Mouse (Mus musculus): ENCODE results near the gene Tnc. TPM values are rescaled to one million over a fixed set of nuclear protein-coding genes. Genes with fewer than 3 reads are reported as not detected.

Tnc gene
- 7.5 and 9.2 TPM in 2 replicates for polyA plus RNA-seq (2015; fragmentation: Nextera tagmentation; extraction: Ambion mirVana)

DNA sequence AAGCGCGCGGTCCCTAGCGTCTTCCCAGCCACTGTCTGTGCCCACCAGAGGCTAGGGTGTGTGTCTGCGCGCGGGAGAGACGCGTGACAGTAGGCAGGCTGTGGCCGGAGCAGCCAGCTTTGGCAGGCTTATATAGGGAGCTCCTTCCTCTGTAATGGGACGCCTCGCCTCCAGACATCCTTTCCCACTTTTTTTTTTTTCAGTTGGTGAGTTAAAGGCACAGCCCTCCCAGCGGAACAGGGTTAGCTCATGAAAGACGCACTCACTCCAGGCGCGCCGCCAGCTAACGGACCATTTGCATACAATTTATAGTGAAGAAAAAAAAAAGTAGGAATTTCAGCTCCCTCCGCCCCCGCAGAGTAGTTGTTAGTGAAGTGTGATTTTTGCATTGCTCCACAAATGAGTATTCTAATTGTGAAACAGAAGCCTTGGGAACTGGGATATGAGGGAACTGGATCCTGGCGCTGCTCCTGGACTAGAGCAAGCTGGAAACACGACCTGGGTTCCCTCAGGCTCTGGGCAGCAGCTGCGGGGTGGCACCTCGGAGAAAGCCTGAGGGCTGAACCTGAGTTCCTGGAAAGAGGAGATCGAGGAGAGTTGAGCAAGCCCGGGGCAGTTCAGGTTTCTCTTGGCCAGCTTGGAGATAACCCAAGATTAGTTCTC lies at the start of gene Tnc:
TSS of gene Tnc (minus strand) at position 185 of the 663 bp plus-strand sequence.
- Histone ChIP-seq H3K27me3 (replicated peaks) (peaks cover 5% of the 10 kb centered on the region), H3K36me3 (no peaks in the 10 kb centered on the region), H3K4me1 (replicated peaks) (0 out of 2 replicates have a peak, but pooled peaks cover 3% of the 10 kb centered on the region), H3K27ac (no peak within 1 kb of the TSS), H3K9ac (no peak within 1 kb of the TSS), H3K4me3 (replicated peaks) (peak within 1 kb of the TSS; percentile 34), H3K4me2 (replicated peaks) (peak within 1 kb of the TSS; percentile 69), H3K9me3 (no peaks in the 10 kb centered on the region)
- WGBS = under 1% methylated on average over 26 of the region's 26 CpGs
- ATAC-seq = peak; percentile 77

- H3K9me3 ChIP-seq = no peaks in the 10 kb centered on the region
- no peak overlapping the region for H3K4me2 ChIP-seq (replicated peaks)
- H3K4me3 ChIP-seq (replicated peaks) = no peak overlapping the region
- H3K4me1 ChIP-seq (replicated peaks) = no peaks in the 10 kb centered on the region
- H3K27ac ChIP-seq = no peak overlapping the region
- ATAC-seq = no peak
- H3K27me3 ChIP-seq (replicated peaks) = no peaks in the 10 kb centered on the region
- H3K36me3 ChIP-seq = no peaks in the 10 kb centered on the region
- WGBS = 77% methylated on average over 5 of the region's 5 CpGs
- H3K9ac ChIP-seq = no peak overlapping the region
Observed at GRCm38 (mm10) chr4:64094221-64094620, 47.4 kb upstream of the Tnc start.

DNA sequence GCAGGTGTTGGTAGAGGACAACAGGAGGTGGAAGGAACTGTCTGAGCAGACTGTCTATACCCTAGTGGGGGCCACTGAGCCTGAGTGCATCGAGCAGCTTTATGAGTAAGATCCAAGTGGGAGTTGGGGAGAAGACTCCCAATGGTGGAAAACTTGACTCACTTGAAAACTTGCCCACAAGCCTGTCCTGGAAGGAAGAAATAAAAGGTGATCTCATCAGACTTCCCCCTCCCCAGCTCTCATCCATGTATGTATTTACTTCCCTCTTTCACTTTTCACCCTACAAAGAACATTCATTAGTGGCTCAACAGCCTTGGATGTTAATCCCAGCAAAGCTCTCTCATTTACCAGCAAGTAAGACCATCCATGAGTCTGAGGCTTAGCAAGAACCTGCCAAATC lies 46.0 kb upstream of the Tnc start:
- no peaks in the 10 kb centered on the region for H3K9me3 ChIP-seq
- no peak overlapping the region for H3K4me3 ChIP-seq (replicated peaks)
- no peak overlapping the region for H3K9ac ChIP-seq
- H3K36me3 ChIP-seq = no peaks in the 10 kb centered on the region
- H3K4me1 ChIP-seq (replicated peaks) = no peaks in the 10 kb centered on the region
- H3K4me2 ChIP-seq (replicated peaks) = no peak overlapping the region
- no peak for ATAC-seq
- 97% methylated on average over 1 of the region's 1 CpGs for WGBS
- H3K27me3 ChIP-seq (replicated peaks) = no peaks in the 10 kb centered on the region
- H3K27ac ChIP-seq = no peak overlapping the region

DNA sequence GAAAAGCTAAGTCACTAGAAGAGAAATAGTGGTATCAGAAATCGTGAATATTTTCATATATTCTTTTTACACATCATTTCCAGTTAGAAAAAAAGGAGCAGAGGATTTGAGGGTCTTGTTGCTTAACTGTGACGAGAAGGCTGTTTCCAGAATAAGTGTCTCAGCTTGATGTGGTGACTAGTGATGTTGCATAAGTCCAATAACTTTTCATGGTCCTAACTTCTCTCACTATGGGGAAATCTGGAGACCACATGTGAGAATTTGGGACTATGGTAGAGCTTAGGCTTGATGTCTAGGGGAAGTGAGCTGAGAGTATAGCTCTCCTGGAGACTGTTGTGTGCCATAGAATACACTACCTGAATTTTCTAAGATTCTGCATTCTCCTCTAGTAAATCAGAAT lies 42.6 kb upstream of the Tnc start:
- Histone ChIP-seq H3K4me3 (replicated peaks) (no peak overlapping the region), H3K4me1 (replicated peaks) (no peaks in the 10 kb centered on the region), H3K27ac (no peak overlapping the region), H3K36me3 (no peaks in the 10 kb centered on the region), H3K9me3 (no peaks in the 10 kb centered on the region), H3K4me2 (replicated peaks) (no peak overlapping the region), H3K27me3 (replicated peaks) (no peaks in the 10 kb centered on the region), H3K9ac (no peak overlapping the region)
- WGBS = 72% methylated on average over 2 of the region's 2 CpGs
- ATAC-seq = no peak

GRCm38 (mm10) chr4:64087675-64088074 lies 40.9 kb upstream of the Tnc start:
- H3K4me3 ChIP-seq (replicated peaks) = no peak overlapping the region
- no peaks in the 10 kb centered on the region for H3K27me3 ChIP-seq (replicated peaks)
- no peak for ATAC-seq
- H3K27ac ChIP-seq = no peak overlapping the region
- no peaks in the 10 kb centered on the region for H3K9me3 ChIP-seq
- no peak overlapping the region for H3K4me2 ChIP-seq (replicated peaks)
- 75% methylated on average over 2 of the region's 2 CpGs for WGBS
- H3K4me1 ChIP-seq (replicated peaks) = no peaks in the 10 kb centered on the region
- no peaks in the 10 kb centered on the region for H3K36me3 ChIP-seq
- no peak overlapping the region for H3K9ac ChIP-seq

- no peaks in the 10 kb centered on the region for H3K9me3 ChIP-seq
- no peak for ATAC-seq
- WGBS = 92% methylated on average over 1 of the region's 1 CpGs
- H3K4me2 ChIP-seq (replicated peaks) = no peak overlapping the region
- no peak overlapping the region for H3K27ac ChIP-seq
- no peaks in the 10 kb centered on the region for H3K27me3 ChIP-seq (replicated peaks)
- H3K36me3 ChIP-seq = no peaks in the 10 kb centered on the region
- H3K9ac ChIP-seq = no peak overlapping the region
- H3K4me3 ChIP-seq (replicated peaks) = no peak overlapping the region
- no peaks in the 10 kb centered on the region for H3K4me1 ChIP-seq (replicated peaks)
Observed at GRCm38 (mm10) chr4:64085993-64086567, 39.3 kb upstream of the Tnc start.

DNA sequence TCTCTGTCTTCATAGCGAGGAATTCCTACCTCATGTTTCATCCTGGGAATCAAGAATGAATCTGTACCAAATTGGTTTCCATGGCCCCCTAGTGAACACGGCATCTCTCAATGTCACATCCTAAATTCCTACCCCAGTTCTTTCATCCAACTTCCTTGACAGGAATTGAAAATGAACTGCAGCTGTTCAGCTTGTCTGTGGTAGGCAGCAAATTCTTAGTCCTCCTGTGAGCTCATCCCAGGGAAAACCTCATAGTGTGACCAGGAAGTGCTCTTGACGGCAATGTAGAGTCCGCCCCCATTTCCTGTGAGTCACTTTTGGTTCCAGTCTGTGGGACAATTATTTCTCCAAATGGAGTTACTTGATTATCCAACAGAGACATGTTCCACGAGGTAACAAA lies 37.0 kb upstream of the Tnc start:
- ATAC-seq = no peak
- no peak overlapping the region for H3K9ac ChIP-seq
- no peak overlapping the region for H3K4me2 ChIP-seq (replicated peaks)
- no peaks in the 10 kb centered on the region for H3K36me3 ChIP-seq
- no peak overlapping the region for H3K27ac ChIP-seq
- H3K4me3 ChIP-seq (replicated peaks) = no peak overlapping the region
- H3K9me3 ChIP-seq = no peaks in the 10 kb centered on the region
- no peaks in the 10 kb centered on the region for H3K4me1 ChIP-seq (replicated peaks)
- no peaks in the 10 kb centered on the region for H3K27me3 ChIP-seq (replicated peaks)
- 70% methylated on average over 5 of the region's 5 CpGs for WGBS

DNA sequence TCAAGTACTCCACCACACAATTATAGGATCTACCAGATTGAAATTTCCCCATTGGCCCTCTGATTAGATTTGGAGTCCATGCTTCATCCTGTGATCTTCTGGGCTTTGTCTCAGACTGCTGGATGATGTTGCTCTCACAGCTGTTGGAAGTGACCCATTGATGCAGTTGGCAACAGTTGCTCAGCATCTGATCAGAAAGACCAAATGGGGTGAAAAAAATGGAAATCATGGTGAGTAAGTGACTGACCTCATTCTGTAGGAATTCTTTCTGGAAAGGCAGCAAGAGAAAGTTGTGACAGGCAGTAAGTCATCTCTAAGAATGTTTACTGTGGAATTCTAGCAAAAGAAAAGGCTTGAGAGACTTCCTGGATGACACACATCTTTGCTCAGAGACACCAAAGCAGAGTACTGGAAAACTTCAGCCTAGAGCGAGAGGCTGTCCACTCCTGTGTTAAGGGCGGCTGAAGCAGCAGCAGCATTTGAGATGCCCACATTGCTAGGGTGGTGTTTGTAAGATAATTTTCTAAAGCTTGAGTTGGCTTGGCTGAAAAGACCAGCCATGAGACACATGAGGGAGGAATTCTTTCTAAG lies 31.3 kb upstream of the Tnc start:
- peak; percentile 45 for ATAC-seq
- no peaks in the 10 kb centered on the region for H3K4me1 ChIP-seq (replicated peaks)
- H3K36me3 ChIP-seq = no peaks in the 10 kb centered on the region
- no peaks in the 10 kb centered on the region for H3K27me3 ChIP-seq (replicated peaks)
- 54% methylated on average over 2 of the region's 2 CpGs for WGBS
- H3K4me2 ChIP-seq (replicated peaks) = no peak overlapping the region
- no peaks in the 10 kb centered on the region for H3K9me3 ChIP-seq
- H3K4me3 ChIP-seq (replicated peaks) = no peak overlapping the region
- H3K9ac ChIP-seq = no peak overlapping the region
- H3K27ac ChIP-seq = no peak overlapping the region

DNA sequence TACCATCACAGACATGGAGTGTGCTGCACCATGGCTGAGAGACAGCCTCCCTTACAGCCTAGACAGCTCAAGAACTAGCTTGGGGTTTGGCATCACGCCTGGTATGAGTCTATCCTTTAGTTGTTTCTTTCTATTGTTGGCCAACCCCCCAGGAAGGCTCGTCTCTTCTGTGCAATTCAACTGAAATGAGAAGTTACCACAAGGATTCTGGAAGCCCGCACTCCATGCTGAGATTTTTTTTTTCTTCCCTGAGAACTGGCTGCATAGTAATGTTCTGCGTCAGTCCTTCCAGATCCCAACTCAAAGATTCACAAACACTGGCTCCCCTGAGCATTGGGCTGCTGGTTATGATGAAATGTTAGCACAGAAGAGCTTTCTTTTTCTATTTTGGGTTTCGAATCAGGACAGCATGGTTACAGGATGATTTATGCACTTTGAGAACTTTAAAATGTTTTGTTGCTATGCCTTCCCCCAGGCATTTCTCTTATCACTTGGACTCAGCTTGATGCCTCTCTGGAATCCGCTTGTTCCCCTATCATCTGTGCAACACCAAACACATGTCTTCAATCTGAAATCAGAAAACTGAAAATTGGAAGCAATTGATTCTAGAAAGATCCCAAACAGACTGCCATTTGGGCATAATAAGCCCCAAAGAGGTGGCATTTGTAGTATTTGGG lies 29.7 kb upstream of the Tnc start:
- no peaks in the 10 kb centered on the region for H3K27me3 ChIP-seq (replicated peaks)
- no peaks in the 10 kb centered on the region for H3K4me1 ChIP-seq (replicated peaks)
- H3K36me3 ChIP-seq = no peaks in the 10 kb centered on the region
- H3K4me3 ChIP-seq (replicated peaks) = no peak overlapping the region
- 78% methylated on average over 6 of the region's 6 CpGs for WGBS
- H3K4me2 ChIP-seq (replicated peaks) = no peak overlapping the region
- H3K9ac ChIP-seq = no peak overlapping the region
- no peaks in the 10 kb centered on the region for H3K9me3 ChIP-seq
- no peak overlapping the region for H3K27ac ChIP-seq
- no peak for ATAC-seq

- no peak overlapping the region for H3K27ac ChIP-seq
Observed at GRCm38 (mm10) chr4:64074725-64075124, 27.9 kb upstream of the Tnc start.

DNA sequence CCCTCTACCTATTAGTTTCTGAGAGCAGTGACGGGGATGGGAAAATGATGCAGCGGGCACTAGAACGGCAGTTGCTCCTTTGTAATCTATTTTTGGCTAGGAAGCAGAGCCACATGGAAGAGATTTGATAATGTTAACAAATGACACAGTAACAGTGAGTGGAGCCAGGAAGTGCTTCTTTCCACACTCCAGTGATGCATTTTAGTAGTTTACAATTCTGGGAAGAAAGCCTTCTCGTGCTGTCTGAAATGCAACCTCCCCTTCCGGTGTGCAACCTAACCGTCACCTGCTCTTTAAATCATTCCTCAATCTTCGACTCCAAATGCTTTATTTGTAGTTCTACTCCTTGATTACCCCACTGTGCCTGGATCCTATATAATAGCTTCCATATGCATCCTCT lies 20.6 kb upstream of the Tnc start:
- Histone ChIP-seq H3K4me3 (replicated peaks) (no peak overlapping the region), H3K27me3 (replicated peaks) (no peaks in the 10 kb centered on the region), H3K4me2 (replicated peaks) (no peak overlapping the region), H3K36me3 (no peaks in the 10 kb centered on the region), H3K27ac (no peak overlapping the region), H3K9me3 (no peaks in the 10 kb centered on the region), H3K4me1 (replicated peaks) (no peaks in the 10 kb centered on the region), H3K9ac (no peak overlapping the region)
- 54% methylated on average over 7 of the region's 7 CpGs for WGBS
- ATAC-seq = no peak

More at GRCm38 (mm10) chr4:64074725-64075124, 27.9 kb upstream of the Tnc start:
- Histone ChIP-seq H3K9me3 (no peaks in the 10 kb centered on the region), H3K9ac (no peak overlapping the region), H3K4me2 (replicated peaks) (no peak overlapping the region), H3K36me3 (no peaks in the 10 kb centered on the region), H3K27me3 (replicated peaks) (no peaks in the 10 kb centered on the region), H3K4me1 (replicated peaks) (no peaks in the 10 kb centered on the region), H3K4me3 (replicated peaks) (no peak overlapping the region)
- no peak for ATAC-seq

- H3K27me3 ChIP-seq (replicated peaks) = no peaks in the 10 kb centered on the region
- no peak overlapping the region for H3K4me3 ChIP-seq (replicated peaks)
- H3K27ac ChIP-seq = no peak overlapping the region
- 40% methylated on average over 10 of the region's 10 CpGs for WGBS
- no peak for ATAC-seq
- H3K36me3 ChIP-seq = no peaks in the 10 kb centered on the region
- H3K4me1 ChIP-seq (replicated peaks) = no peaks in the 10 kb centered on the region
- H3K9ac ChIP-seq = no peak overlapping the region
- no peak overlapping the region for H3K4me2 ChIP-seq (replicated peaks)
- H3K9me3 ChIP-seq = no peaks in the 10 kb centered on the region
Observed at GRCm38 (mm10) chr4:64065266-64065665, 18.5 kb upstream of the Tnc start.

All from intestine, embryonic 15.5 days (tissue).